Mouse (Mus musculus): ENCODE measurements around the gene Grasp. TPM values are rescaled to one million over a fixed set of nuclear protein-coding genes. Genes with fewer than 3 reads are reported as not detected.

Gene Grasp
- total RNA-seq, 2 experiments from 2014 or later: not detected

GRCm38 (mm10) chr15:101266132-101266963, 42.4 kb downstream of the Grasp start:
- no peak for ATAC-seq (replicated peaks; ENCODE audit: low FRiP score, poor library complexity, severe bottlenecking)

- ATAC-seq (replicated peaks; ENCODE audit: low FRiP score, poor library complexity, severe bottlenecking): no peak
Measured at GRCm38 (mm10) chr15:101267053-101268032, 43.4 kb downstream of the Grasp start.

GRCm38 (mm10) chr15:101270101-101270820, 46.3 kb downstream of the Grasp start:
- no peak for ATAC-seq (replicated peaks; ENCODE audit: low FRiP score, poor library complexity, severe bottlenecking)

- ATAC-seq (replicated peaks; ENCODE audit: low FRiP score, poor library complexity, severe bottlenecking): no peak
Measured at GRCm38 (mm10) chr15:101271107-101271506, 47.1 kb downstream of the Grasp start.

- no peak for ATAC-seq (replicated peaks; ENCODE audit: low FRiP score, poor library complexity, severe bottlenecking)
Measured at GRCm38 (mm10) chr15:101271513-101271912, 47.5 kb downstream of the Grasp start.

- ATAC-seq (replicated peaks; ENCODE audit: low FRiP score, poor library complexity, severe bottlenecking): no peak
Measured at GRCm38 (mm10) chr15:101274380-101274779, 50.4 kb downstream of the Grasp start.

GRCm38 (mm10) chr15:101277351-101277899, 53.4 kb downstream of the Grasp start:
- ATAC-seq (replicated peaks; ENCODE audit: low FRiP score, poor library complexity, severe bottlenecking): no peak

GRCm38 (mm10) chr15:101278589-101278988, 54.6 kb downstream of the Grasp start:
- ATAC-seq (replicated peaks; ENCODE audit: low FRiP score, poor library complexity, severe bottlenecking): no peak

- ATAC-seq (replicated peaks; ENCODE audit: low FRiP score, poor library complexity, severe bottlenecking): no peak
Measured at GRCm38 (mm10) chr15:101279430-101279999, 55.5 kb downstream of the Grasp start.

Other genes starting within 250 kb of the Grasp start
- gene Gm47841, start 176.8 kb upstream of the Grasp start, total RNA-seq (2015; ENCODE audit: low replicate concordance): not detected in 2 replicates
- gene Gm47841, start 176.8 kb upstream of the Grasp start, total RNA-seq (2017; ENCODE audit: low replicate concordance): not detected in 2 replicates
- not detected in 2 replicates for gene Fignl2, start 145.6 kb upstream of the Grasp start, total RNA-seq (2015; ENCODE audit: low replicate concordance)
- gene Fignl2, start 145.6 kb upstream of the Grasp start, total RNA-seq (2017; ENCODE audit: low replicate concordance): not detected in 2 replicates
- gene Ankrd33, start 108.4 kb upstream of the Grasp start, total RNA-seq (2015; ENCODE audit: low replicate concordance): not detected in 2 replicates
- not detected in 2 replicates for gene Ankrd33, start 108.4 kb upstream of the Grasp start, total RNA-seq (2017; ENCODE audit: low replicate concordance)
- gene Acvrl1, start 95.7 kb upstream of the Grasp start, total RNA-seq (2015; ENCODE audit: low replicate concordance): 2.3 and 9.4 TPM in 2 replicates
- 2.3 and 3.8 TPM in 2 replicates for gene Acvrl1, start 95.7 kb upstream of the Grasp start, total RNA-seq (2017; ENCODE audit: low replicate concordance)
- 0.38 and 0.84 TPM in 2 replicates for gene Acvr1b, start 50.1 kb upstream of the Grasp start, total RNA-seq (2015; ENCODE audit: low replicate concordance)
- 2.6 and 2.9 TPM in 2 replicates for gene Acvr1b, start 50.1 kb upstream of the Grasp start, total RNA-seq (2017; ENCODE audit: low replicate concordance)
- 3.3 and 11.3 TPM in 2 replicates for gene Nr4a1, start 30.1 kb downstream of the Grasp start, total RNA-seq (2015; ENCODE audit: low replicate concordance)
- gene Nr4a1, start 30.1 kb downstream of the Grasp start, total RNA-seq (2017; ENCODE audit: low replicate concordance): 6.0 and 15.7 TPM in 2 replicates
- gene Atg101, start 60.1 kb downstream of the Grasp start, total RNA-seq (2015; ENCODE audit: low replicate concordance): 7.9 and 14.2 TPM in 2 replicates
- gene Atg101, start 60.1 kb downstream of the Grasp start, total RNA-seq (2017; ENCODE audit: low replicate concordance): 13.0 and 14.1 TPM in 2 replicates
- not detected in 2 replicates for gene 6030408B16Rik, start 69.0 kb downstream of the Grasp start, total RNA-seq (2015; ENCODE audit: low replicate concordance)
- gene 6030408B16Rik, start 69.0 kb downstream of the Grasp start, total RNA-seq (2017; ENCODE audit: low replicate concordance): not detected in 2 replicates
- gene Krt80, start 146.0 kb downstream of the Grasp start, total RNA-seq (2015; ENCODE audit: low replicate concordance): 9.4 and 9.6 TPM in 2 replicates
- gene Krt80, start 146.0 kb downstream of the Grasp start, total RNA-seq (2017; ENCODE audit: low replicate concordance): 2.4 TPM in 2 replicates
- not detected in 2 replicates for gene Krt7, start 186.9 kb downstream of the Grasp start, total RNA-seq (2015; ENCODE audit: low replicate concordance)
- 1.2 and 5.6 TPM in 2 replicates for gene Krt7, start 186.9 kb downstream of the Grasp start, total RNA-seq (2017; ENCODE audit: low replicate concordance)
- not detected in 2 replicates for gene Krt87, start 214.6 kb downstream of the Grasp start, total RNA-seq (2015; ENCODE audit: low replicate concordance)
- gene Krt87, start 214.6 kb downstream of the Grasp start, total RNA-seq (2017; ENCODE audit: low replicate concordance): not detected in 2 replicates
- not detected in 2 replicates for gene Krt88, start 223.6 kb downstream of the Grasp start, total RNA-seq (2015; ENCODE audit: low replicate concordance)
- not detected in 2 replicates for gene Krt88, start 223.6 kb downstream of the Grasp start, total RNA-seq (2017; ENCODE audit: low replicate concordance)
- not detected in 2 replicates for gene Krt81, start 239.6 kb downstream of the Grasp start, total RNA-seq (2015; ENCODE audit: low replicate concordance)
- not detected in 2 replicates for gene Krt81, start 239.6 kb downstream of the Grasp start, total RNA-seq (2017; ENCODE audit: low replicate concordance)
- gene Krt86, start 249.3 kb downstream of the Grasp start, total RNA-seq (2015; ENCODE audit: low replicate concordance): not detected in 2 replicates
- not detected in 2 replicates for gene Krt86, start 249.3 kb downstream of the Grasp start, total RNA-seq (2017; ENCODE audit: low replicate concordance)